ENCODE assay signal across 8 mouse cellular contexts in genomic region chr11:87470807-87471698, GRCm38 (mm10).
DNase-seq lines count a peak whose midpoint lies in the region; ATAC-seq and TF ChIP-seq lines count a peak whose summit lies in the region.
"Not testable (repeated sequence)": the region's sequence is repeated elsewhere in the genome, so short reads cannot be mapped to it uniquely, and the experiment has no call there.

No protein-coding gene starts in this region.

- WGBS in hindbrain, embryonic 11.5 days: under 1% methylated on average over 24 of the region's 63 CpGs
- WGBS in lung, postnatal 0 days: 0% methylated on average over 26 of the region's 63 CpGs

- not testable (repeated sequence) for H3K9me3 ChIP-seq in hindbrain, embryonic 11.5 days (ENCODE audit: control insufficient read depth, low read length); lung, postnatal 0 days (ENCODE audit: low read length)

- H3K4me1 ChIP-seq in hindbrain, embryonic 11.5 days (replicated peaks; ENCODE audit: control insufficient read depth, insufficient read depth, low read length); lung, postnatal 0 days (ENCODE audit: insufficient read depth, low read depth, low read length): not testable (repeated sequence)

- not testable (repeated sequence) for H3K9ac ChIP-seq in hindbrain, embryonic 11.5 days (ENCODE audit: low read depth, low read length); lung, postnatal 0 days (replicated peaks; ENCODE audit: low read depth)

- TF ChIP-seq CTCF in lung, postnatal 0 days (IDR thresholded peaks at IDR 0.05): not testable (repeated sequence)

- DNase-seq in Muller cell, postnatal 12 days (ENCODE audit: inconsistent ontology term): peak; percentile 85
- DNase-seq in cerebellum, adult 9-11 months: peak; percentile 81
- DNase-seq in frontal cortex, postnatal 10 days (ENCODE audit: low spot score in 2 of 2): peak; percentile 57 to 65
- DNase-seq in hindbrain, embryonic 11.5 days (ENCODE audit: low spot score): peak; percentile 74
- peak; percentile 46 to 67 for DNase-seq in layer of hippocampus, postnatal 10 days (ENCODE audit: low spot score in 2 of 2)
- DNase-seq in lung, postnatal 0 days (ENCODE audit: low spot score): peak; percentile 83
- DNase-seq in ovary, postnatal 10 days (ENCODE audit: low spot score): peak; percentile 27
- DNase-seq in thymus, postnatal 0 days (ENCODE audit: low spot score): peak; percentile 69

- H3K36me3 ChIP-seq in hindbrain, embryonic 11.5 days (ENCODE audit: control insufficient read depth, insufficient read depth, low read length); lung, postnatal 0 days (ENCODE audit: insufficient read depth, low read length): not testable (repeated sequence)

- not testable (repeated sequence) for H3K27me3 ChIP-seq in hindbrain, embryonic 11.5 days (ENCODE audit: control insufficient read depth, insufficient read depth, low read length); lung, postnatal 0 days (replicated peaks; ENCODE audit: insufficient read depth, low read length)

- ATAC-seq in hindbrain, embryonic 11.5 days (ENCODE audit: low FRiP score): peak; percentile 100
- peak; percentile 99 for ATAC-seq in lung, postnatal 0 days

- not testable (repeated sequence) for H3K27ac ChIP-seq in hindbrain, embryonic 11.5 days (ENCODE audit: low read depth, low read length)
- H3K27ac ChIP-seq in lung, postnatal 0 days (ENCODE audit: low read length): peak overlapping the region; percentile 66; the same call in 1 of the 2 replicates

- H3K4me3 ChIP-seq in hindbrain, embryonic 11.5 days (ENCODE audit: low read depth, low read length): not testable (repeated sequence)
- peak overlapping the region; percentile 15 for H3K4me3 ChIP-seq in lung, postnatal 0 days (ENCODE audit: low read depth, low read length)

- TF ChIP-seq EP300 in lung, postnatal 0 days (IDR thresholded peaks at IDR 0.05): not testable (repeated sequence)

- H3K4me2 ChIP-seq in hindbrain, embryonic 11.5 days (replicated peaks; ENCODE audit: low read depth, low read length): peak overlapping the region; percentile 35
- peak overlapping the region; percentile 48 for H3K4me2 ChIP-seq in lung, postnatal 0 days (replicated peaks; ENCODE audit: low read depth, low read length)

Comparison
In these comparisons a context has a peak if more than half of its experiments do, and no peak if none do; other contexts are left out.
1. DNase-seq: peak in every context shown above with its lines; median percentile 85 in Muller cell, postnatal 12 days; 83 in lung, postnatal 0 days; 81 in cerebellum, adult 9-11 months; 74 in hindbrain, embryonic 11.5 days; 69 in thymus, postnatal 0 days; 61 in frontal cortex, postnatal 10 days; 56 in layer of hippocampus, postnatal 10 days; 27 in ovary, postnatal 10 days.